Mouse (Mus musculus): ENCODE measurements at regions not wholly inside any gene's neighbourhood (a gene's known extent, or its start where the extent isn't known, plus 50 kb on each side); places are given as distances from the start of the nearest gene placed in this dataset.

GRCm38 (mm10) chr1:41916730-41917347 lies 778.7 kb upstream of the Pou3f3 start:
- no peak for TF ChIP-seq POLR2A (IDR thresholded peaks at IDR 0.05; ENCODE audit: insufficient read length, low read depth)
- TF ChIP-seq USF1 (IDR thresholded peaks at IDR 0.05; ENCODE audit: low read depth): no peak
- no peak for TF ChIP-seq MYOG (IDR thresholded peaks at IDR 0.05; ENCODE audit: control insufficient read depth in 1 of 3, insufficient read depth in 1 of 3, insufficient read length in 2 of 3, low read depth in 2 of 3)
